Mouse (Mus musculus): ENCODE data around the gene Zranb3. TPM values are rescaled to one million over a fixed set of nuclear protein-coding genes. Genes with fewer than 3 reads are reported as not detected.
"Not testable (repeated sequence)": the region's sequence is repeated elsewhere in the genome, so short reads cannot be mapped to it uniquely, and the experiment has no call there.

Gene Zranb3
- 1.2 and 1.3 TPM in 2 replicates for polyA plus RNA-seq (2012; rRNA removed)

DNA sequence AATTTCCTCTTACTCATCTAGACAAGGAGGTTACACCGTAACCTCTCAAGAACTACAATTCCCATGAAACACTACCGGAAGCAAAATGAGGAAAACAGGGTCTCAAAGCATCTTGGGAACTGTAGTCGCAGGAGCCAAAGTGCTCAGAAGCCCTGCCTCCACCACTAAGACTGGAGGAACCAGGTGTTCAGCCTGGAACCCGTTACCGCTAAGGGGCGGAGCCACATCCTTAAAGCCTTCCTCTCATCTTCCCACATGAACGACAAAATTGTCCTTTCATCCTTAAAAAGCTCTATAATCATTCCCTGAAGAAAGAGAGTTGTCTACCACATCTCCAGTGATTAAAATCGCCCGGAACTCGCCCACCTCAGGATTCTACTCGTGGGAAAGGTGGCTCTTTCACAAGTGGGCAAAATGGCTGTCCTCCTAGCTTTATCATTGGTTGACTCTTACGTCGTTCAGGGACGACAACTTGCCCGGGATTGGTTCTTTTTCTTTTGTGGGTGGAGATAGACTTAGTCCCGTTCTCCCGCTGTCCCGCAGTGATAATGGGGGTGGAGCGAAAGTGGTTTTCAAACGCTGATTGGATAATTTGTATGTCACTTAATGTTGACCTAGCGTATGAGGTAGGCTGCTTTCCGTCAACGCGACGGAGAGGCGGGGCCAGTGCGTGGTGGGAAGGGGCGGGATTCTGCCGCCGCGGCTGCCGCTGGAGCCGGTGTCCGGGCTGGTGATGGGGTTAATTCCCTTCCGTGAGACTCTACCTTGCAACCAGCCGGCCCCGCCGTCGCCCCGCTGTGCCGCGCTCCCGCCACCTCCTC lies at the start of gene Zranb3, which contains the start of gene R3hdm1:
Zranb3 (minus strand) TSS at position 407 of the 821 bp plus-strand sequence.
R3hdm1 (plus strand) TSS at position 661 of the 821 bp plus-strand sequence.
- Histone ChIP-seq H3K4me1 (ENCODE audit: control insufficient read depth, insufficient read depth, low read length) (no peaks in the 10 kb centered on the region; the same call in 1 of the 2 replicates), H3K27ac (ENCODE audit: insufficient read depth, low read depth, low read length) (peak within 1 kb of the TSS; percentile 83), H3K27me3 (replicated peaks; ENCODE audit: control insufficient read depth, insufficient read depth, low read length) (no peaks in the 10 kb centered on the region), H3K4me3 (ENCODE audit: insufficient read depth, low read depth, low read length) (peak within 1 kb of the TSS; percentile 78), H3K36me3 (ENCODE audit: control insufficient read depth, insufficient read depth, low read length) (no peaks in the 10 kb centered on the region)
- WGBS = 1% methylated on average over 43 of the region's 43 CpGs
- DNase-seq = peak; percentile 100
- TF ChIP-seq POLR2A (IDR thresholded peaks at IDR 0.05; ENCODE audit: low read depth, low read length) (no peak), CTCF (conservative IDR thresholded peaks at IDR 0.05; ENCODE audit: insufficient read depth, insufficient read length, low read depth, low read length) (no peak)

GRCm38 (mm10) chr1:128141737-128142136 lies 38.9 kb upstream of the Zranb3 start:
- Histone ChIP-seq H3K27ac (ENCODE audit: insufficient read depth, low read depth, low read length) (no peak overlapping the region), H3K27me3 (replicated peaks; ENCODE audit: control insufficient read depth, insufficient read depth, low read length) (no peaks in the 10 kb centered on the region), H3K4me1 (ENCODE audit: control insufficient read depth, insufficient read depth, low read length) (no peaks in the 10 kb centered on the region), H3K36me3 (ENCODE audit: control insufficient read depth, insufficient read depth, low read length) (no peaks in the 10 kb centered on the region), H3K4me3 (ENCODE audit: insufficient read depth, low read depth, low read length) (no peak overlapping the region)
- TF ChIP-seq CTCF (conservative IDR thresholded peaks at IDR 0.05; ENCODE audit: insufficient read depth, insufficient read length, low read depth, low read length) = no peak
- no peak for TF ChIP-seq POLR2A (IDR thresholded peaks at IDR 0.05; ENCODE audit: low read depth, low read length)
- no peak for DNase-seq

GRCm38 (mm10) chr1:128141039-128141438 lies 38.2 kb upstream of the Zranb3 start:
- no peak overlapping the region for H3K27ac ChIP-seq (ENCODE audit: insufficient read depth, low read depth, low read length)
- no peak overlapping the region for H3K4me3 ChIP-seq (ENCODE audit: insufficient read depth, low read depth, low read length)
- H3K4me1 ChIP-seq (ENCODE audit: control insufficient read depth, insufficient read depth, low read length) = no peaks in the 10 kb centered on the region
- TF ChIP-seq CTCF (conservative IDR thresholded peaks at IDR 0.05; ENCODE audit: insufficient read depth, insufficient read length, low read depth, low read length) (no peak), POLR2A (IDR thresholded peaks at IDR 0.05; ENCODE audit: low read depth, low read length) (no peak)
- no peak for DNase-seq
- H3K27me3 ChIP-seq (replicated peaks; ENCODE audit: control insufficient read depth, insufficient read depth, low read length) = no peaks in the 10 kb centered on the region
- H3K36me3 ChIP-seq (ENCODE audit: control insufficient read depth, insufficient read depth, low read length) = no peaks in the 10 kb centered on the region

DNA sequence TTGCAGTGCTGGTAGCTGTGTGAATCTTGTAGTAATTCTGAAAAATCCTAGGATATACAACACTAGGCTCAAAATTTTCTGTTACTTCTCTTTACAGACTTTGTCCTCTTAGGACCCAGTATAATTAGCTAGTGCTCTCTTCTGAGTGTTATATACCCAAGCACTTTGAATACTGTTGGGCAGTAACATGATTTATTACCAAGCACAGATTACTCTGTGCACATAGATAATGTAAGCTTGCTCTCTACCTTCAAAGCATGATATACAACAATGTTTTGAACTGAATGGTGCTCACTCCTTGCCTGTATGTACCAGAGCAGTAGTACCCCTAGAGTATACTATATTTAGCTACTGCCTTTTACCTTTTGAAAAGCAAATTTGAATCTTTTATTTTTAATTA lies 33.4 kb upstream of the Zranb3 start:
- H3K27ac ChIP-seq (ENCODE audit: insufficient read depth, low read depth, low read length); H3K36me3 ChIP-seq (ENCODE audit: control insufficient read depth, insufficient read depth, low read length); H3K4me3 ChIP-seq (ENCODE audit: insufficient read depth, low read depth, low read length); DNase-seq; H3K27me3 ChIP-seq (replicated peaks; ENCODE audit: control insufficient read depth, insufficient read depth, low read length); H3K4me1 ChIP-seq (ENCODE audit: control insufficient read depth, insufficient read depth, low read length): not testable (repeated sequence)

DNA sequence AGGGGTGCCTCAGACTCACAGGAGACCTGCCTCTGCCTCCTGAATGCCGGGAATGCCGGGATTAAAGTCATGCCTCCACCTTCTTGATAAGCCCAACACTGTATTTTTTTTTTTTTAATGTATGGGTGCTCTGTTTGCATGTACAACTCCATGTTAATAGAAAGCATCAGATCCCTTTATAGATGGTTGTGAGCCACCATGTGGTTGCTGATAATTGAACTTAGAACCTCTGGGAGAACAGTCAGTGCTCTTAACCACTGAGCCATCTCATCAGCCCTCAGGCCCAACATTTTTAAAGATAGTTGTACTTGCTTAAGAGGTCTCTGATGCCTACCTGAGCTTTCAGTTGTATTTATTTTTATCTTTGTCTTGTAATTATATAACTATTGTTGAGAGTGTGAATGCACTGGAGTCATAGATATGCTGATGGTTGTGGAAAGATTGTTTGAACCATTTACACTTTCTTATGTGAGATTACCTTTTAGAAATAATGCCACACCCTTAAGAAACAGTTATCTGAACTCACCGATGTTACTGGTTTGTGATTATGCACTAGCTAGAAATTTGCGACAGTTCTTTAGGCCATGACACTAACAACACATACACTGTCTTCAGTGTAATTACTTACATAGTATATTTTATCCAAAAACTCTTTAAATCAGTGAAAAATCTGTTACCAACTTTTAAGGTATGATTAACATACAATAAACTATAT lies 18.2 kb upstream of the Zranb3 start:
- Histone ChIP-seq H3K4me1 (ENCODE audit: control insufficient read depth, insufficient read depth, low read length) (peaks cover 2% of the 10 kb centered on the region; the same call in 1 of the 2 replicates), H3K27me3 (replicated peaks; ENCODE audit: control insufficient read depth, insufficient read depth, low read length) (no peaks in the 10 kb centered on the region), H3K36me3 (ENCODE audit: control insufficient read depth, insufficient read depth, low read length) (no peaks in the 10 kb centered on the region), H3K27ac (ENCODE audit: insufficient read depth, low read depth, low read length) (no peak overlapping the region), H3K4me3 (ENCODE audit: insufficient read depth, low read depth, low read length) (no peak overlapping the region)
- TF ChIP-seq CTCF (conservative IDR thresholded peaks at IDR 0.05; ENCODE audit: insufficient read depth, insufficient read length, low read depth, low read length) = no peak
- no peak for TF ChIP-seq POLR2A (IDR thresholded peaks at IDR 0.05; ENCODE audit: low read depth, low read length)
- no peak for DNase-seq
- WGBS = 96% methylated on average over 4 of the region's 4 CpGs

- DNase-seq = no peak
- no peaks in the 10 kb centered on the region for H3K27me3 ChIP-seq (replicated peaks; ENCODE audit: control insufficient read depth, insufficient read depth, low read length)
- under 1% methylated on average over 47 of the region's 47 CpGs for WGBS
- TF ChIP-seq POLR2A (IDR thresholded peaks at IDR 0.05; ENCODE audit: low read depth, low read length) (no peak), CTCF (conservative IDR thresholded peaks at IDR 0.05; ENCODE audit: insufficient read depth, insufficient read length, low read depth, low read length) (no peak)
- peak overlapping the region; percentile 78 for H3K4me3 ChIP-seq (ENCODE audit: insufficient read depth, low read depth, low read length)
- no peaks in the 10 kb centered on the region for H3K36me3 ChIP-seq (ENCODE audit: control insufficient read depth, insufficient read depth, low read length)
- H3K27ac ChIP-seq (ENCODE audit: insufficient read depth, low read depth, low read length) = peak overlapping the region; percentile 51
- no peaks in the 10 kb centered on the region; the same call in 1 of the 2 replicates for H3K4me1 ChIP-seq (ENCODE audit: control insufficient read depth, insufficient read depth, low read length)
Measured at GRCm38 (mm10) chr1:128103520-128104088, 757 bp upstream of the Zranb3 start.

DNA sequence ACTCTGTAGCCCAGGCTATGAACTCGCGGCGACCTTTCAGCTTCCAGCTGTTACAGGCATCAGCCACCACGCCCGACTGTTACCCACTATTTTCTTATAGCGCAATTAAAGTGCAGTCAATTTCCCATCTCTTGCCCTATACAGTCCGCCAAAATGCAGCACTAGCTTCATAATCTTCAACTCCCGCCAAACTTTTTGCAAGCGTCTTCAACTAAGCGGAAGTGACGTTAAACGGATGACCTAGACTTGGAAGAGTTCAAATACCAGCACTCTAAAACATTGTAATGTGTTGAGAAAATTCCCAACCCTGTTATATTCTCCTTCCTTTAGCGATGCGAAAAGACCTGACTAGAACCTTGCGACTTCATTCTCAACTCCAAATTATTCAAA lies 601 bp downstream of the Zranb3 start:
- WGBS = under 1% methylated on average over 15 of the region's 15 CpGs
- no peak for TF ChIP-seq CTCF (conservative IDR thresholded peaks at IDR 0.05; ENCODE audit: insufficient read depth, insufficient read length, low read depth, low read length)
- TF ChIP-seq POLR2A (IDR thresholded peaks at IDR 0.05; ENCODE audit: low read depth, low read length) = no peak
- H3K4me3 ChIP-seq (ENCODE audit: insufficient read depth, low read depth, low read length) = peak overlapping the region; percentile 69
- H3K4me1 ChIP-seq (ENCODE audit: control insufficient read depth, insufficient read depth, low read length) = no peaks in the 10 kb centered on the region; the same call in 1 of the 2 replicates
- peak overlapping the region; percentile 83 for H3K27ac ChIP-seq (ENCODE audit: insufficient read depth, low read depth, low read length)
- no peak for DNase-seq
- H3K36me3 ChIP-seq (ENCODE audit: control insufficient read depth, insufficient read depth, low read length) = no peaks in the 10 kb centered on the region
- H3K27me3 ChIP-seq (replicated peaks; ENCODE audit: control insufficient read depth, insufficient read depth, low read length) = no peaks in the 10 kb centered on the region
